Mouse (Mus musculus) layer of hippocampus, postnatal 25 days (tissue): Measurements from ENCODE around the gene Gpkow. TPM values are rescaled to one million over a fixed set of nuclear protein-coding genes. Genes with fewer than 3 reads are reported as not detected.
A peak's percentile ranks its signal among the peaks of the same experiment; 100 is the strongest.
"Not testable (repeated sequence)": the region's sequence is repeated elsewhere in the genome, so short reads cannot be mapped to it uniquely, and the experiment has no call there.

Experiments
- DNase-seq, 2 experiments: peaks; one replicate each; pipeline ENCODE4 v3.0.0; 2022; ENCODE audit warnings: mixed read lengths in 2 of 2, low spot score in 1 of 2; ENCODE audit errors: extremely low spot score in 1 of 2
- total RNA-seq, 2 experiments: library from RNA; stranded (reverse); gene quantifications; 2 replicates each; pipeline ENCODE4 v1.2.3; 2021

Gpkow gene
- total RNA-seq, 2 experiments from 2014 or later: 35.7 to 36.5 TPM

DNA sequence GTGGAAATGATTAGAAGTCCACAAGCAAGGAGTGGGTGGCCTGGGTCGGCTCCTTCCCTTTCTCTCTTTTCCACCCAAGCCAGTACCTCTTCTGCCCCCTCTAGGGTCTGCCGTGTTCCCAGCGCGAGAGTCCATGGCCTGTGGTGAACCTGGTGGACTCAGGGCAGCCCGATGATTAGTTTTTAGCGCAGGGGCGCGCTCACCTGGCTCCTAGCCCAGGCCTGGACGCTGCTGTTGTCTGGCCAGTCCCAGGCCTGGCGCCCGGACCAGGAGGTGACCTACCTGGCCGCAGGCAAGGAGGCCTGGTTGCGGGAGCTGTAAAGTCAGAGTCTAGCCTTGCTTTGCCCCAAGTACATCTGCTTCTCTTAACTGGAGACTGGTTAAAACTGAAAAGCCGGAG lies 16.1 kb upstream of the Gpkow start, which contains the start of gene Magix:
Gene Magix, minus strand, starts transcription at position 388 of the 400 bp plus-strand sequence.
- no peak for DNase-seq

DNA sequence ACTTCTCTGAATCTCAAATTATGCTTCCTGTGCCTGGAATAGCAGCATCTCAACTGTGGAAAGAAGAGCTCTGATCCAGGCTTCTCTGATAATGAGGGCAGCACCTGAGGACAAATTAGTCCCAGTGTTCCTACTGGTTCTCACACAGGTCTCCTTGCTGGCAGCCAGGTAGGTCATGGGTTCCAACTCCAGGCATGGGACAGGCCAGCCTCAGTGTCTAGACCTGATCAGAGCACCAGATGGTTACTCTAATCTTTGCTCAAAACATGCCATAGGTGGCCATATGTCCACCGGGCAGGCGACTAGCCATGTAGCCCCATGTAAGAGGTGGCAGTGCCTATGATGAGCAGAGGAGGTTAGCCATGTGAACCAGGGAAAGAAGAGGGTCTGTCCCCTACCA lies 8.6 kb upstream of the Gpkow start:
- no peak for DNase-seq

DNA sequence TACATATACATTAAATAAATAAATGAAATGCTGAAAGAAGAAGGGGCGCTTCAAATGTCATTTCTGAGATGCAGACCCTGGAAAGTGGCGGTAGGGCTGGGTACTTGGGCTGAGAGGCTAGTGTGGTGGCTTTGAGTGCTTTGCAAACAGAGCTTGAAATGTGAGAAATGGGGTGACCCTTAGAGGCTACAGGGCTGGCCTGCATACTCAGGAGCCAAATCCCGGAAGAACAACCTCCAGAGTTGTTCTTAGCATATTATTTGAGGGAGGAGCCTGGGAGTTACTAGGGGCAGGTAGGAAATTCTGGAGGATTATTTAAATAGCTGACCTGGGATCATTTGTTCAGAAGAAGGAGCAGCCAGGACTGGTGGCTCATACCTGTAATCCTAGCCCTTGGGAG lies 6.4 kb upstream of the Gpkow start:
- DNase-seq: no peak

DNA sequence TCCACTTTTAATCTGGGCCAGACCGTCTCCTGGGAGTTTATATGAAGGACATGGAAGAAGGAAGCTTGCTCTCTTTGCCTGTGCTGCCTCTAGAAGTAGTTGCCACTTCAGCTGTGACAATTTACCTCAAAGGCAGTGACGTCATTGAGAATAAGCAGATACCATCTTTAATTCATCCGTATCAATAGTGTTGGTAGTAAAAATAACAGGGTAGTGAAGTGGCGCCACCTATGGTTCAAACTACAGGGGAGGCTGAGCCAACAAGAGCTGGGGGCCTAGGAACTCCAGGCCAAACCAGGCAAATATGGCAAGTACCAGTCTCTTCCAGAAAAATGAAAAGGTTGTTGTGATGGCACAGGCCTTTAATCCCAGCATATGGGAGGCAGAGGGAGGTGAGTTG lies 4.1 kb upstream of the Gpkow start:
- DNase-seq: no peak

- no peak for DNase-seq
Observed at GRCm38 (mm10) chrX:7696520-7696919, 411 bp upstream of the Gpkow start.

- DNase-seq: not testable (repeated sequence)
Observed at GRCm38 (mm10) chrX:7713764-7714134, 16.8 kb downstream of the Gpkow start.

DNA sequence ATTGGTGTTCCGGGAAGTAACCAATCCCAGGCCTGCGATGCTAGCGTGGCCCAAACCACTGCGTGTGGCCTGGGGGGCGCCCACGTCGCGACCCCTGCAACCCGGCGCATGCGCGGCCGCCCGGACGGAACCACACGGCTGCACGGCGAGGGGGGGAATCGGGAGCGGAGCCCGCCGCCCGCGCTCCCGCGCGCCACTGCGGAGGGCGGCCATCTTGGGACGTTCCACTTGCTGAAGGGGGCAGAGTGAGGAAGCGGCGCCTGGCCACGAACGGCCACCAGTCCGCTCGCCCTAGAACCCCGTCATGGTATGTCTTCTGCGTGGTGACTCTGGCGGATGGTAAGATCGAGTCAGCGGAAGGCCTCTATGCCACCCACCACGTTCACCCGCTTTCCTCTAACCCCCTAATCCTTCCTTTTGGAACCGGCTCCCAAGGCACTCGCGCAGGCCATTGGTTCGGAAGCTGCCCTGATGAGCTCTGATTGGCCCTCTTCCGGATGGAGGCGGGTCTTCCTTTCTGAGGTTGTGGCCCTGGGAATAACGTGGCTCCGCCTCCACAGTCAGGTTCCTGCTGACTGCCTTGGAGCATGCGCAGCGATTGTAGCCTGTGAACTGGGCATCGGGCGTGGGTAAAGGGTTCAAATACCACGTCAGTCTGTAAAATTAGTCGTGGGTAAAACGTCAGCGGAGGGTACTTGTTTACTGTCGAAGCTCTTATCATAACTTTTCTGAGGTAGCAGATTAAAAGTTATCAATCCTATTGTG lies 17.4 kb downstream of the Gpkow start, which contains the start of gene Wdr45:
Gene Wdr45, plus strand, starts transcription at position 199 of the 765 bp plus-strand sequence.
- peak; percentile 68 to 73 for DNase-seq

GRCm38 (mm10) chrX:7716058-7716457 lies 19.1 kb downstream of the Gpkow start:
- not testable (repeated sequence) for DNase-seq

DNA sequence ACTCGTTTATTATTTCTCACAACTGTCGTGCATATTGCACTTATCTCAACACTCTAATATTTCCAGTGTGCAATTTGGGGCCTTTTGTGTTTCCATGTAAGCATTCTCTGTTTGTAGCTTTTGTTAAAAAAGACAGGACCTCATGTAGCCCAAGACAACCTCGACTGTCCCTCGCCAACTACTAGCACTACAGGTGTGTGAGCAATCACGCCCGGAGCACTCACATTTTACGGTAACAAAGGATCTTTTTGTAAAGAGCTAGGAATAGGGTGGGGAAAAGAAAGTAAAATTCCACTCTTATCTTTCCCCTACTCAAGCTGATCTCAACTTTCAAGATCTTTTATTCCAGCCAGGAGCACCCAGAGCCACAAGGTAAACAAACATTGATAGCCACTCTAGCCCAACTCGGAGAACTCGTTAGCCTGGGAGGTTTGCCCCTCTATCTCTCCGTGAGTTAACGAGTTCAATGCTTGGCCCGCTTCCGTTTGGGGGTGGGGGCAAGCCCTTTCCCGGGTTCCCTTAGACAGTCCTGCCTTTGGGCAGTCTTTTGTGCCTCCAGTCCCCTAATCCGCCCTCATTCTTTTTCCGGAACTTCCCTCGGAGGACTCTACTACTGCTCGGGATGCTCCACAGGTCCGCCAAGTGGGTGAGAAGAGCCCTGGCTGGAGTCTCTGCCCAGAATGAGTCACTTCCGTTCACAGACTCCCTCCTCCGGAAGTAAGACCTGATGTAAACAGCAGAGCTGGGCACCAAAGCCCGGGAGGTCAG lies 24.8 kb downstream of the Gpkow start, which contains the start of gene Gm45208:
Gene Gm45208, plus strand, starts transcription at position 732 of the 768 bp plus-strand sequence.
- DNase-seq: peak; percentile 33 to 47

- no peak for DNase-seq
Observed at GRCm38 (mm10) chrX:7722282-7722611, 25.3 kb downstream of the Gpkow start.

GRCm38 (mm10) chrX:7722691-7723090 lies 25.8 kb downstream of the Gpkow start:
- no peak for DNase-seq

DNA sequence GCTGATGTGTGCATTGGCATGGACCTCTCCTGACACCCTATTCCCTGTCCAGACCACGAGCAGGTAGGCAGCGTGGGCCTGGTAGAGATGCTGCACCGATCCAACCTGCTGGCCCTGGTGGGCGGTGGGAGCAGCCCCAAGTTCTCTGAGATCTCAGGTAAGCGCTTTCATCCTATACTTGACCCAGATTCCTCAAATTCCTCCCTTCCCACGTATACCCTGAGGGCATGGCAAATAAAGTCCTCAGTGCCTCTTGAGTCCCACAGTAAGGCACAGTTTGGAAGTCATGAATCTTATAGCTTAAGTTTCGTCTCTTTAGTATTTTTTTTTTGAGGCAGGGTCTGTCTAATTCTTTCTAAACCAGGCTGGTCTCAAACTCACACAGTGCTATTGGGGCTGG lies 27.2 kb downstream of the Gpkow start:
- no peak for DNase-seq

GRCm38 (mm10) chrX:7725841-7726240 lies 28.9 kb downstream of the Gpkow start:
- no peak for DNase-seq

DNA sequence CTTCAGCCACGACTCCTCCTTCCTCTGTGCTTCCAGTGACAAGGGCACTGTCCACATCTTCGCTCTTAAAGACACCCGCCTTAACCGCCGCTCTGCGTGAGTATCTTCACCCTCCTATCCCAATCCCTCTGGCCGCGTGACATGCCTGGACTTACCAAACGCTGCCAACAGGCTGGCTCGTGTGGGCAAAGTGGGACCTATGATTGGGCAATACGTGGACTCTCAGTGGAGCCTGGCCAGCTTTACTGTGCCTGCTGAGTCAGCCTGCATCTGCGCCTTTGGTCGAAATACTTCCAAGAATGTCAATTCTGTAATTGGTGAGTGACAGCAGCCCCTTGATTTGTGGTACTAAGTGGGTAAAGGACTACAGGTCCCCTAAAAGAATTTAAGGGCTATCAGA lies 30.2 kb downstream of the Gpkow start:
- no peak for DNase-seq

- peak; percentile 50 to 64 for DNase-seq
Observed at GRCm38 (mm10) chrX:7728215-7728921, 31.4 kb downstream of the Gpkow start, which contains the start of gene Praf2. TSS of gene Praf2 (plus strand) at chrX:7728439.

DNA sequence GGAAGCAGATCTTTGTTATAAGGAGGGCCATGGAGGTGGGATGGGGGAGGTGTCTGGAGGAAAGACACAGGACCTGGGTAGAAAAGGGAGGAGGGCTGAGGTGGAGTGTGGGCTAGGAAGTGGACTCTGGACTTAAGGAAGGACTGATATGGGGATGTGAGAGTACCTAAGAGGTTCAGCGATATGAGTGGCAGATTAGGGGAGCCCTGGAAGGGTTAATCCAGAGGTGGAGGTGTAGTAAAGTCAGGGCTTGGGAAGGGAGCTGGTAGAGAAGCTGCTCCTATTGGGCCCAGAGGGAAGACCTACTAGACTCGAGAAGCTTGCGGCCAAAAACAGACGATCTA lies 32.0 kb downstream of the Gpkow start:
- DNase-seq: no peak

DNA sequence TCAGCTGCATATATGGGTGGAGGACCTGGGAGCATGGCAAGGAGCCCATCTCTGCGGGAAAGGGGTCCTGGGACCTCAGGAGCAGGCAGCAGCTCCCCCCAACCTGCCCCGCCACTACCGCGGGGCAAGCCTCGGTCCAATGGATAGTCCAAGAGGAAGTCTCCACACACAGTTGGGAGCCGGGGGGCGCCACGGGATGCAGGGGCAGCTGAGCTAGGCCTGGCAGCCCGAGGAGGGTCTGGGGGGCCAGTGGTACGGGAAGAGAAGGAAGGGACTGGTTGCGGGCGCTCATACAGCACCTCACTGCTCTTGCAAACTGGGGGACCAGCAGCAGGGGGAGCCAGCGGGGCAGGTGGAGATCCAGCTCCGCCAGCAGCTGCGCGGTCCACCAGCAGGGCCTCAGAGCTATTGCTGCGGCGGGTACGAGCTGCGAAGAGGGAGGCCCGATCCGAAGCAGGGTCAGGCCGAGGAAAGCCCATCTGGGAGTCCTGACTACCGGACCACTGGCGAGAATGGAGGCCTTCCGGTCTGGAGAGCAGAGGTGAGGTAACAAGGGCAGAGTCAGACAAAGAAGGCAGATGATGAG lies 36.7 kb downstream of the Gpkow start:
- DNase-seq: peak; percentile 42 to 72

DNA sequence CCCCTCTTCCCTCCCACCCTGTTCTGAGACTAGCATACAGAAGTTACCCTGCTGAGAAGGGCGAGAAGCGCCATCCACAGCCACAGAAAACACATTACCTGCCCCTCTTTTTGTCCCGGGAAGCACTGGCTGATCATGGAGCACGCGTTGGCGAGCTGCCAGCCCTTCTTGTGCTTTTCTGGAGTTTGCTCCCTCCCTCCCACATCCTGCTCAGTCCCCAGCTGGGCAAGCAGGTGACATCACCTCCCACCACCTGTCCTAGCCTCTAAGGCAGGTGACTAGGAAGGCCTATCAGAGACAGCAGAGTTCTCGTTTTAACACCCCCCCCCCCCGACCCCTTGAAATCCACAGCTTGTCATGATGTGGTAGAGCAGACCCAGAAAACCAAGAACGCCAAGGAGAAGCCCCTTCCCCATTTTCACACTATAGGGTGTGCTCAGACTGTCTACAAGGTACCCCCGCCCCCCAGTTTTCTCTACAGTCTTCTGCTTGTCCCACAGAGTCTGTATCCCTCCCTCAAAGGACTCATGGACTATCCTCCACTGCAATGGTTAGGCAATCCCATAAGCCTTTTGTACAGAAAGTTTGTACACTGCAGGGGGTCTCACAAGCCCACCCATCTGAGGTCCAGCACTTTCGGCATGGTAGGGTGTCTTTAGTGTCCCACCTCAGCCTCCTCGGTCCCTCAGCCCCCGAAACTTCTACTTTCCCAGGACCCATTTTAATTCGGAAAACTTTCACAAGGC lies 42.6 kb downstream of the Gpkow start:
- no peak for DNase-seq

DNA sequence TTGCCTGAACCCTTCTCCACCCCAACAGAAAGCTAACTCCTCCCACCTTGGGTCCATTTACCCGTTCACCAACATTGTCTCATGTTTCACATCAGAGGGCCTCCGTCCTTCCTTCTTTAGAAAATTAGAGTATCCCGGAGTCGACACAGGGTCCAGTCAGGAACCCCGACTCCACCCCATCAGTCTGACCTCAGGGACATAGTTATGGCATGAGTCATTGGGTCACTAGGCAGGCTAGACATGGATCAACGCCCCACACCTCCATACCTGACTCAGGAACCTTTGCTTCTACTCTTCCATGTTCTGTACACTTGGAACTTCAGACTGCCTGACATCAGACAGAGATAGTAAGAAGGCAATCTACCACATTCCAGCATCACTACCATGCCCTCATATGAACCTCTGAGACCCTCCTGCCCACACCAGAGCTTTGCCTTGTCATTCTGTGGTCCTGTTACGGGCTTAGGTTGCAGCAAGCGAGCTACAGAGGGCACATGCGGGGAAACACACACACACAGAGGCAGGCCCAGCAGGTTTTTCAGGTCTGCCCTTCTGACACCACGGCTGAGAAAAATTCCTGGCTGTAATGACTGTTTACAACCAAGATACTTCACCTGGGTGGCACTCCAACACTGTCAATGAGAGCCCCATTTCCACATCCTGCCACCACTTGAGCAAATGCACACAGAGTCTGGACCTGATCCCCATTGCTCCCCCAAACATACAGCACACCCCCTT lies 43.3 kb downstream of the Gpkow start:
- DNase-seq: no peak
